Mouse (Mus musculus): ENCODE measurements around the gene Mgarp. TPM values are rescaled to one million over a fixed set of nuclear protein-coding genes. Genes with fewer than 3 reads are reported as not detected.
"Not testable (repeated sequence)": the region's sequence is repeated elsewhere in the genome, so short reads cannot be mapped to it uniquely, and the experiment has no call there.

The Mgarp gene
- polyA plus RNA-seq (2015; fragmentation: Nextera tagmentation; extraction: Ambion mirVana): 0.50 and 0.60 TPM in 2 replicates

DNA sequence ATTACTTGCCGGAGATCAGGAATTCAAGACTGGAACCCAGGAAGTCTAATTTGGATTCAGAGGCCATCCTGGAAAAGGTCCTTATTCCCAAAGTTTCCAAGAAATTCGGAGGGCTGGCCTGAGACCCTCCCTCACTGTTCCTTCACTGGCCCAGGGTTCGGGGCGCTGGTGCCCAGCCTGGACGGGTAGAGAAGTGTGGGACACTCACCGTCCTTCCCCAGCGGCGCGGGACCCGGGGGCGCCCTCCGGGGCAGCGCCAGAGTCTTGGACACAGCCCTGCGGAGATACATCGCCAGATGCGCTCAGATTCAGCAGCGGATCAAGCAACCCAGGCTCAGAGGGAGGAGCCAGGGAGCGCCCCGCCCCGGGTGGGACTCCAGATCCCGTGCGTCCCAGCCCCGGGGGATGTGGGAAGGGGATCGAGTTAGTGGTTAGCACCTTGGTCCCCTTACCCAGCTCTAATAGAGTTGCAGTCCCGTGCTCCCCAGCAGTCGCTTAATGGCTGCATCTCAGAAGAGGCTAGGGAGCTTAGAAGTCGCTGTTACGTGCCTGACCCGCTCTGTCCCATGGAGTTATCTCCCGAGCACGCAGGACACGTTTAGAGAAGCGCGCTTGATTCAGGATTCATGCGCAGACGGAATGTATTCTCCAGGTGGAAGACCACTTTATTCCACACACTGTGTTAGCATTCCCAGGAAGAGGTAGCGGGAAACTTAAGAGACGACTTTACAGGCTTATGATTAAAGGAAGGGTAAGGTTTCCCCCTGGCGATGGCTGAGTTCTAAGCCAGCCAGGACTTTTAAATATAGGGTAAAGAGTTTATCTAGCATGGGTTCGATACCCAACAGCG is at the start of gene Mgarp:
Gene Mgarp, minus strand, starts transcription at position 520 of the 850 bp plus-strand sequence.
- 2% methylated on average over 41 of the region's 41 CpGs for WGBS
- Histone ChIP-seq H3K27me3 (peaks cover 14% of the 10 kb centered on the region; the same call in 1 of the 2 replicates), H3K4me2 (replicated peaks) (peak within 1 kb of the TSS; percentile 61), H3K4me1 (peaks cover 9% of the 10 kb centered on the region), H3K36me3 (no peaks in the 10 kb centered on the region), H3K9ac (replicated peaks) (peak within 1 kb of the TSS; percentile 27; the same call in 1 of the 2 replicates), H3K4me3 (peak within 1 kb of the TSS; percentile 38), H3K27ac (replicated peaks) (no peak within 1 kb of the TSS), H3K9me3 (no peaks in the 10 kb centered on the region)
- peak; percentile 79 for ATAC-seq (replicated peaks)

- WGBS: 95% methylated on average over 3 of the region's 3 CpGs
- Histone ChIP-seq H3K27me3 (no peaks in the 10 kb centered on the region), H3K4me2 (replicated peaks) (no peak overlapping the region), H3K9ac (replicated peaks) (no peak overlapping the region), H3K4me1 (no peaks in the 10 kb centered on the region), H3K4me3 (no peak overlapping the region), H3K36me3 (peaks cover 8% of the 10 kb centered on the region; the same call in 1 of the 2 replicates), H3K27ac (replicated peaks) (no peak overlapping the region), H3K9me3 (no peaks in the 10 kb centered on the region)
- ATAC-seq (replicated peaks): no peak
Measured at GRCm38 (mm10) chr3:51434871-51435595, 38.5 kb upstream of the Mgarp start.

GRCm38 (mm10) chr3:51434364-51434763 is 37.8 kb upstream of the Mgarp start:
- not testable (repeated sequence) for H3K4me2 ChIP-seq (replicated peaks); H3K4me1 ChIP-seq; H3K4me3 ChIP-seq; H3K27ac ChIP-seq (replicated peaks); H3K9me3 ChIP-seq; H3K36me3 ChIP-seq; H3K9ac ChIP-seq (replicated peaks); H3K27me3 ChIP-seq; ATAC-seq (replicated peaks)
- 89% methylated on average over 5 of the region's 5 CpGs for WGBS

GRCm38 (mm10) chr3:51425394-51425793 is 28.9 kb upstream of the Mgarp start:
- no peak overlapping the region for H3K27ac ChIP-seq (replicated peaks)
- no peak overlapping the region for H3K4me3 ChIP-seq
- H3K9me3 ChIP-seq: no peaks in the 10 kb centered on the region
- no peak overlapping the region for H3K9ac ChIP-seq (replicated peaks)
- H3K36me3 ChIP-seq: no peaks in the 10 kb centered on the region
- no peak for ATAC-seq (replicated peaks)
- H3K4me1 ChIP-seq: peaks cover 4% of the 10 kb centered on the region; the same call in 1 of the 2 replicates
- no peak overlapping the region for H3K4me2 ChIP-seq (replicated peaks)
- H3K27me3 ChIP-seq: no peaks in the 10 kb centered on the region

- peaks cover 24% of the 10 kb centered on the region for H3K4me1 ChIP-seq
- WGBS: 89% methylated on average over 3 of the region's 3 CpGs
- no peak for ATAC-seq (replicated peaks)
- H3K27ac ChIP-seq (replicated peaks): no peak overlapping the region
- no peaks in the 10 kb centered on the region for H3K27me3 ChIP-seq
- H3K4me3 ChIP-seq: no peak overlapping the region
- H3K9me3 ChIP-seq: no peaks in the 10 kb centered on the region
- H3K4me2 ChIP-seq (replicated peaks): no peak overlapping the region
- H3K9ac ChIP-seq (replicated peaks): no peak overlapping the region
- H3K36me3 ChIP-seq: no peaks in the 10 kb centered on the region
Measured at GRCm38 (mm10) chr3:51421921-51422320, 25.4 kb upstream of the Mgarp start.

- Histone ChIP-seq H3K4me3 (peak overlapping the region; percentile 75; the same call in 1 of the 2 replicates), H3K4me1 (peaks cover 35% of the 10 kb centered on the region), H3K9ac (replicated peaks) (no peak overlapping the region), H3K9me3 (no peaks in the 10 kb centered on the region), H3K4me2 (replicated peaks) (peak overlapping the region; percentile 84), H3K27me3 (no peaks in the 10 kb centered on the region), H3K27ac (replicated peaks) (no peak overlapping the region), H3K36me3 (no peaks in the 10 kb centered on the region)
- 75% methylated on average over 2 of the region's 2 CpGs for WGBS
- no peak for ATAC-seq (replicated peaks)
Measured at GRCm38 (mm10) chr3:51417966-51418365, 21.4 kb upstream of the Mgarp start.

GRCm38 (mm10) chr3:51417485-51417884 is 20.9 kb upstream of the Mgarp start:
- Histone ChIP-seq H3K27me3 (no peaks in the 10 kb centered on the region), H3K4me2 (replicated peaks) (peak overlapping the region; percentile 84), H3K9ac (replicated peaks) (no peak overlapping the region), H3K9me3 (no peaks in the 10 kb centered on the region), H3K36me3 (no peaks in the 10 kb centered on the region), H3K4me1 (peaks cover 35% of the 10 kb centered on the region), H3K27ac (replicated peaks) (no peak overlapping the region), H3K4me3 (peak overlapping the region; percentile 75)
- ATAC-seq (replicated peaks): no peak
- 48% methylated on average over 2 of the region's 2 CpGs for WGBS

DNA sequence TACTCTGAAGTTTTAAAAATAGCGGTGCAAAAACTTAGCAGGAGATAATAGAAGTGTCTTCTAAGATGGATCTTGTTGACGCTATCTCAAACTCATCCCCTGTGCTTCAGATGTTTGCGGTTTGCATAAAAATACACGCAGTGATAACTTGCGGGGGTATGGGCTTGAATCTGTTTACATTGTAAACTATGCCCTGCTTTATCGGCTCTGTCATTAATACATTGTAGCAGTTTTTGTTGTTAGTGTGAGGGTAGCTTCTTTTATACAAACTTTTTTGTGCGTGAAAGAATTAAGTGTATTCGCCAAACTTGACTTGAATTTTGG is 20.6 kb upstream of the Mgarp start:
- Histone ChIP-seq H3K36me3 (no peaks in the 10 kb centered on the region), H3K9me3 (no peaks in the 10 kb centered on the region), H3K4me1 (peaks cover 35% of the 10 kb centered on the region), H3K9ac (replicated peaks) (peak overlapping the region; percentile 77), H3K4me2 (replicated peaks) (peak overlapping the region; percentile 84), H3K27ac (replicated peaks) (no peak overlapping the region; the same call in 1 of the 2 replicates), H3K4me3 (peak overlapping the region; percentile 75), H3K27me3 (no peaks in the 10 kb centered on the region)
- no peak for ATAC-seq (replicated peaks)
- 10% methylated on average over 8 of the region's 8 CpGs for WGBS

- peak overlapping the region; percentile 77 for H3K9ac ChIP-seq (replicated peaks)
- H3K36me3 ChIP-seq: no peaks in the 10 kb centered on the region
- under 1% methylated on average over 58 of the region's 68 CpGs for WGBS
- no peaks in the 10 kb centered on the region for H3K27me3 ChIP-seq
- H3K9me3 ChIP-seq: no peaks in the 10 kb centered on the region
- peak; percentile 62 for ATAC-seq (replicated peaks)
- H3K4me1 ChIP-seq: peaks cover 35% of the 10 kb centered on the region
- H3K4me2 ChIP-seq (replicated peaks): peak overlapping the region; percentile 84
- H3K4me3 ChIP-seq: peak overlapping the region; percentile 75
- H3K27ac ChIP-seq (replicated peaks): peak overlapping the region; percentile 91
Measured at GRCm38 (mm10) chr3:51416364-51417134, 20.0 kb upstream of the Mgarp start.

DNA sequence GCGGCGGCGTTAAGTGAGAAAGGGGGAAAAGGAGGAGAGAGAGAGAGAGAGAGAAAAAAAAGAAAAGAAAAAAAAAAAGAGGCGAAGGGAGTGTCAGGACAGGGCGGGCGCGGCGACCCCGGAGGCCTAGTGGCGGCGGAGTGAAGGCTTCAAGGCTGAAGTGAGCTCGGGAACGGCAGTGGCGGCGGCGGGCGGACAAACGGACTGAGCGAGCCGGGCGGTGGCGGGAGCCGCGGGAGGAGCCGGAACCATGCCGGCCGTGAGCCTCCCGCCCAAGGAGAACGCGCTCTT is 19.5 kb upstream of the Mgarp start:
- Histone ChIP-seq H3K36me3 (no peaks in the 10 kb centered on the region), H3K9ac (replicated peaks) (peak overlapping the region; percentile 77), H3K4me3 (peak overlapping the region; percentile 75), H3K4me2 (replicated peaks) (peak overlapping the region; percentile 84), H3K27ac (replicated peaks) (peak overlapping the region; percentile 91), H3K27me3 (no peaks in the 10 kb centered on the region), H3K9me3 (no peaks in the 10 kb centered on the region), H3K4me1 (peaks cover 33% of the 10 kb centered on the region)
- ATAC-seq (replicated peaks): peak; percentile 68
- 0% methylated on average over 27 of the region's 30 CpGs for WGBS

GRCm38 (mm10) chr3:51415098-51416072 is 18.8 kb upstream of the Mgarp start, which contains the start of gene Naa15:
Gene Naa15, plus strand, starts transcription at chr3:51415148.
- Histone ChIP-seq H3K27ac (replicated peaks) (peak within 1 kb of the TSS; percentile 91), H3K4me1 (peaks cover 31% of the 10 kb centered on the region), H3K9ac (replicated peaks) (peak within 1 kb of the TSS; percentile 77), H3K27me3 (no peaks in the 10 kb centered on the region), H3K36me3 (no peaks in the 10 kb centered on the region), H3K4me3 (peak within 1 kb of the TSS; percentile 75), H3K4me2 (replicated peaks) (peak within 1 kb of the TSS; percentile 84), H3K9me3 (no peaks in the 10 kb centered on the region)
- ATAC-seq (replicated peaks): peak; percentile 94
- 5% methylated on average over 43 of the region's 43 CpGs for WGBS
